Mouse (Mus musculus) kidney, adult 8-10 months (tissue): Measurements from ENCODE around the gene Lrig1.
A peak's percentile ranks its signal among the peaks of the same experiment; 100 is the strongest.

ENCODE experiments used
- DNase-seq, 2 experiments: peaks; one replicate each; pipeline ENCODE4 v3.0.0; 2022

Lrig1 gene

DNA sequence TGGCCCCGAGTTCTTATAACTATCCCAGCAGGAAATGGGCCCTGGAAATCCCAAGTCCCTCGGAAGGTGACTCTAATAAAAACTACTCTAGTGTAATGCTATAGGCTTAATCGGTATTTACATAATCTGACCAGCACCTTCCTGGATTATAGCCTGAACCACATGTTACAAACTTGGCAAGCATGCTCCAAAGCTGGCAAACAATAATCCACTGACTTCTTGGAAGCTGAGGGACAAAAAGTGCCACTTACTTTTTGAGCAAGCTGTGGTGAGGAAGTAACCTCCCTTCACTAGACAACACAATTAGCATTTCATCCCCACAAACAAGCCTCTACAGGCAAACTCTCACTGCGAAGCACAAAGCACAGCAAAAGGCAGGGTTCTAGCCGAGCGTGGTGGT lies 30.6 kb downstream of the Lrig1 start:
- peak; percentile 57 for DNase-seq

GRCm38 (mm10) chr6:94668204-94668863 lies 31.6 kb downstream of the Lrig1 start:
- no peak for DNase-seq

GRCm38 (mm10) chr6:94667131-94667530 lies 32.8 kb downstream of the Lrig1 start:
- DNase-seq: peak; percentile 68 to 72

DNA sequence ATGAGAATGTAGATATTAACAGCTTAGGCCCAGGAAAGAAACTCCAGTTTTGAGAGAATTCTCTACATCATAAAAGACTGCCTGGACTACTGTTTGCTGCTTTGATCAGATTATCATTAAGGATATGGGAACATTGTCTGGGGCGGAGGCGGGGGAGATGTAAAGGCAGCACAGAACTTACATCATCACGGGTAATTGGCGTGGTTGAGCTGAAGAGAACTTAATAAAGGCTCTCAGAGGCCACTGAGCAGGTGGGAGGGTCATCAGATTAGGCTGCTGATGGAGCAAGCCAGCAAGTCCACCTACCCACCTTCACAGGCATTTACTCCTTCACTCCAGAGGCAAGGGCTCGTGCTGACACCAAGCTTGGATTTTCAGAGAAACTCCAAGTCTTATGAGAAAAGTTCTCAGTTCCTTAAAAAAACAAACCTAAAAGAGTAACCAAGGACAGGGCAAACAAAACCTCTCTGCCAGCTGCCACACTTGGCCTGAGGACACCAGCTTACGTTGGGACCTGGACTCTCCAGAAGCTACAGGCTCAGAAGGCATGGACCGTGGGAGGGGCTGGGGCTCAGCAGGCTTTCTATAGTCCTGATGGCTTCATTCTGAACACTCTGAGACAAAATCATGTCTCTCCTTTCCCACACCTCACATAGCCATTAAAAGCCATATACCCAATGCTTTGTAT lies 33.4 kb downstream of the Lrig1 start:
- no peak for DNase-seq

- DNase-seq: no peak
Observed at GRCm38 (mm10) chr6:94665677-94666076, 34.3 kb downstream of the Lrig1 start.

- DNase-seq: no peak
Observed at GRCm38 (mm10) chr6:94665248-94665647, 34.7 kb downstream of the Lrig1 start.

GRCm38 (mm10) chr6:94664000-94664399 lies 36.0 kb downstream of the Lrig1 start:
- DNase-seq: peak in 1 of 2 experiments; percentile 41

- no peak for DNase-seq
Observed at GRCm38 (mm10) chr6:94661923-94662322, 38.0 kb downstream of the Lrig1 start.

GRCm38 (mm10) chr6:94661321-94661720 lies 38.6 kb downstream of the Lrig1 start:
- DNase-seq: no peak

DNA sequence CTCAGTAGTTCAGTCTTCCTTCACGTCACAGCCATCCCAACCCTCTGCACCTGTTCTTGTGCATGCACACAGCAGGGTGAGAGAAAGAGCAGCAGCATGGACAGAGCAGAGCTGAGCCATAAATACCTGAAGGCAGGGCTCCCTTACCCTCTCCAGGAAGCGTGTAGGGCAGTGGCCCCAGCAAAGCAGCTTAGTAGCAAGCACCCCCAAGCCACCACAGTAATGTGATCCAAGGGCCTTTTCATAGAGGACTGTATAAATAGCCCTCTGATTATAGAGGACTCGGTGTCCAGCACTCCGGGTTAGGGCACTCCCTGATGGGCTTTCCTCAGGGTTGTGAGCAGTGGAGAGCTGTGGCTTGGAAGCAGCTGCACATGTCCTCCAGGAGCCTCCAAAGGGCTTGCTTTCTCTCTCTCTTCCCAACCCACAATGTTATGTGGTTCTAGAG lies 40.0 kb downstream of the Lrig1 start:
- DNase-seq: no peak

DNA sequence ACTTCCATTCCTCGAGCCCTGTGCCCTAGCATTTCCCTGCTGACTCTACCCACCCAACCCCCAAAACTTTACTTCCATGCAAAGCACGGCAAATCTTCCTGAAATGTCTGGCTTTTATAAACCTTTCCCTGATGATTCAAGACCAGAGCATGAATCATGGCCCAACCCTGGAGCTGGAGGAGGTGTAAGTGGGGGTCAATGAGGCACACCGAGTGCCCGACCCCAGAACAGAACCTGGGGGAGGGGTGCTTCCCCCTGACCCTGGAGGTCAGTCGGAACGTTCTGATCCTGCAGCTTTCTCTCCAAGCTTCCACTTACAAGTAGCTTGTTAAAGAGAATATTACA lies 41.9 kb downstream of the Lrig1 start:
- DNase-seq: no peak

- no peak for DNase-seq
Observed at GRCm38 (mm10) chr6:94657204-94658135, 42.5 kb downstream of the Lrig1 start.

- no peak for DNase-seq
Observed at GRCm38 (mm10) chr6:94655818-94656478, 44.0 kb downstream of the Lrig1 start.

- DNase-seq: no peak
Observed at GRCm38 (mm10) chr6:94653388-94654316, 46.3 kb downstream of the Lrig1 start.

GRCm38 (mm10) chr6:94652659-94653213 lies 47.2 kb downstream of the Lrig1 start:
- DNase-seq: no peak

GRCm38 (mm10) chr6:94651541-94651940 lies 48.4 kb downstream of the Lrig1 start:
- DNase-seq: no peak

- no peak for DNase-seq
Observed at GRCm38 (mm10) chr6:94649637-94650036, 50.3 kb downstream of the Lrig1 start.

- peak in 1 of 2 experiments; percentile 28 for DNase-seq
Observed at GRCm38 (mm10) chr6:94648496-94648895, 51.5 kb downstream of the Lrig1 start.

- peak; percentile 70 to 78 for DNase-seq
Observed at GRCm38 (mm10) chr6:94647574-94648430, 52.2 kb downstream of the Lrig1 start.

GRCm38 (mm10) chr6:94646902-94647301 lies 53.1 kb downstream of the Lrig1 start:
- no peak for DNase-seq
